Mouse (Mus musculus) frontal cortex, postnatal 14 days (tissue): ENCODE results near the gene Ezh1.

Experiments
- DNase-seq, 2 experiments: peaks; one replicate each; pipeline ENCODE4 v3.0.0; 2022; ENCODE audit warnings: low spot score in 2 of 2

Gene Ezh1

GRCm38 (mm10) chr11:101246702-101247012 lies 20.4 kb upstream of the Ezh1 start:
- DNase-seq, result no peak

GRCm38 (mm10) chr11:101245855-101246701 lies 19.8 kb upstream of the Ezh1 start, which contains the start of gene Ramp2:
Gene Ramp2 (plus strand): TSS chr11:101246028.
- DNase-seq, result no peak

GRCm38 (mm10) chr11:101245071-101245470 lies 18.8 kb upstream of the Ezh1 start:
- DNase-seq, result no peak

GRCm38 (mm10) chr11:101238071-101238647 lies 11.9 kb upstream of the Ezh1 start:
- DNase-seq, result no peak

GRCm38 (mm10) chr11:101236782-101237181 lies 10.5 kb upstream of the Ezh1 start:
- no peak for DNase-seq

- DNase-seq, result no peak
Observed at GRCm38 (mm10) chr11:101235429-101235828, 9.2 kb upstream of the Ezh1 start.

GRCm38 (mm10) chr11:101234124-101234523 lies 7.9 kb upstream of the Ezh1 start:
- no peak for DNase-seq

GRCm38 (mm10) chr11:101233240-101233639 lies 7.0 kb upstream of the Ezh1 start:
- no peak for DNase-seq

- no peak for DNase-seq
Observed at GRCm38 (mm10) chr11:101232010-101232839, 6.0 kb upstream of the Ezh1 start.

GRCm38 (mm10) chr11:101230991-101231871 lies 5.0 kb upstream of the Ezh1 start:
- no peak for DNase-seq

- no peak for DNase-seq
Observed at GRCm38 (mm10) chr11:101230526-101230925, 4.3 kb upstream of the Ezh1 start.

GRCm38 (mm10) chr11:101230061-101230511 lies 3.8 kb upstream of the Ezh1 start:
- DNase-seq, result no peak

- no peak for DNase-seq
Observed at GRCm38 (mm10) chr11:101229361-101229900, 3.2 kb upstream of the Ezh1 start.

GRCm38 (mm10) chr11:101225331-101226064 lies 765 bp downstream of the Ezh1 start:
- DNase-seq, result no peak

GRCm38 (mm10) chr11:101224337-101224736 lies 1.9 kb downstream of the Ezh1 start:
- DNase-seq, result no peak

- DNase-seq, result no peak
Observed at GRCm38 (mm10) chr11:101221306-101221986, 4.8 kb downstream of the Ezh1 start.

GRCm38 (mm10) chr11:101220853-101221252 lies 5.4 kb downstream of the Ezh1 start:
- no peak for DNase-seq

- no peak for DNase-seq
Observed at GRCm38 (mm10) chr11:101218436-101219055, 7.7 kb downstream of the Ezh1 start.

- DNase-seq, result no peak
Observed at GRCm38 (mm10) chr11:101216936-101217335, 9.3 kb downstream of the Ezh1 start.
